Mouse (Mus musculus): ENCODE data around the gene Krtap6-2. TPM values are rescaled to one million over a fixed set of nuclear protein-coding genes. Genes with fewer than 3 reads are reported as not detected.

Krtap6-2 gene
- total and polyA plus RNA-seq, 3 experiments = not detected

DNA sequence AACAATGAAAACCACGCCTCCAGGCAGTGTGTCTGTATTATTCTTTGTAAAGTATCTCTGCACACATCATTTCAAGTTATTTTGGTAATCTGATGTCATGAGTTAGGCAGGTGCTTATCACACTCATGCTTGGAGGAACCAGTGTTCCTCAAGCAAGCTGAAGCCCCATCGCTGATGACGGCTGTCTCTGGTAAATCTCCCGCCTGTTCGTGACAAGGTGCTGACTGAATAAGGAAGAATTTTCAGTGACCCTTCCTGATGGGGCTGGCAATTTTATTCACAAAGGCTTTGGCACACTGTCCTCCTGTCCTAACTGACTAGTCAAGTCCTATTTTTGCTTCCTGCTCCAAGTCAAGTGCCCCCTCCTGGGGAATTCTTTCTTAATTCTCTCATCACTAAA lies 5.4 kb upstream of the Krtap6-2 start:
- Histone ChIP-seq H3K27me3 (replicated peaks) (no peaks in the 10 kb centered on the region), H3K4me2 (ENCODE audit: insufficient read depth, low read depth, poor library complexity, severe bottlenecking) (no peak overlapping the region), H3K9ac (ENCODE audit: insufficient read depth, low read depth) (no peak overlapping the region), H3K4me3 (replicated peaks in 1 of 3; ENCODE audit: low read depth in 2 of 3, low read length in 2 of 3, poor library complexity in 1 of 3) (no peak overlapping the region), H3K9me3 (replicated peaks; ENCODE audit: low read length) (peaks cover 63% of the 10 kb centered on the region), H3K79me2 (replicated peaks; ENCODE audit: control insufficient read depth, extremely low read depth, insufficient read depth, poor library complexity, severe bottlenecking) (no peaks in the 10 kb centered on the region), H3K27ac (ENCODE audit: insufficient read depth, low read depth) (no peak overlapping the region), H3K36me3 (replicated peaks in 1 of 2; ENCODE audit: control insufficient read depth in 1 of 2, insufficient read depth in 1 of 2, low read length in 1 of 2) (no peaks in the 10 kb centered on the region), H3K4me1 (ENCODE audit: control insufficient read depth in 1 of 2, insufficient read depth in 2 of 2) (no peaks in the 10 kb centered on the region)
- no peak for DNase-seq (ENCODE audit: extremely low read depth)
- dilution Hi-C loops (cut with MboI; ENCODE audit: extremely low pct_ligation_motif_present, extremely low pct_unique_long_range_greater_than_20kb, low sequenced_read_pairs) = no loop called here
- TF ChIP-seq MAZ (IDR thresholded peaks at IDR 0.05; ENCODE audit: low read depth, low read length) (no peak), NELFE (IDR thresholded peaks at IDR 0.05; ENCODE audit: low read depth, low read length) (no peak), EP300 (IDR thresholded peaks at IDR 0.05; ENCODE audit: low read length) (no peak), MAFK (IDR thresholded peaks at IDR 0.05; ENCODE audit: insufficient replicate concordance, low read length) (no peak), SIN3A (IDR thresholded peaks at IDR 0.05; ENCODE audit: low read length) (no peak), ZKSCAN1 (IDR thresholded peaks at IDR 0.05; ENCODE audit: borderline replicate concordance, low read depth, low read length) (no peak), USF1 (IDR thresholded peaks at IDR 0.05; ENCODE audit: low read depth, low read length) (no peak), SMC3 (IDR thresholded peaks at IDR 0.05; ENCODE audit: low read depth, low read length) (no peak), JUND (conservative IDR thresholded peaks at IDR 0.05; ENCODE audit: low read depth, low read length) (no peak), TCF12 (IDR thresholded peaks at IDR 0.05; ENCODE audit: low read depth, low read length) (no peak), HCFC1 (IDR thresholded peaks at IDR 0.05; ENCODE audit: low read depth, low read length) (no peak), USF2 (conservative IDR thresholded peaks at IDR 0.05; ENCODE audit: low read depth, low read length) (no peak), POLR2AphosphoS2 (IDR thresholded peaks at IDR 0.05; ENCODE audit: low read depth, low read length) (no peak), TBP (conservative IDR thresholded peaks at IDR 0.05; ENCODE audit: low read depth, low read length) (no peak), ZNF384 (IDR thresholded peaks at IDR 0.05; ENCODE audit: low read depth, low read length) (no peak), MEF2A (IDR thresholded peaks at IDR 0.05; ENCODE audit: borderline replicate concordance, low read depth, low read length) (no peak), RCOR1 (conservative IDR thresholded peaks at IDR 0.05; ENCODE audit: low read depth, low read length) (no peak)
- in situ Hi-C loops (cut with MboI; ENCODE audit: low pct_ligation_motif_present, low pct_unique_long_range_greater_than_20kb, low sequenced_read_pairs) = no loop called here

DNA sequence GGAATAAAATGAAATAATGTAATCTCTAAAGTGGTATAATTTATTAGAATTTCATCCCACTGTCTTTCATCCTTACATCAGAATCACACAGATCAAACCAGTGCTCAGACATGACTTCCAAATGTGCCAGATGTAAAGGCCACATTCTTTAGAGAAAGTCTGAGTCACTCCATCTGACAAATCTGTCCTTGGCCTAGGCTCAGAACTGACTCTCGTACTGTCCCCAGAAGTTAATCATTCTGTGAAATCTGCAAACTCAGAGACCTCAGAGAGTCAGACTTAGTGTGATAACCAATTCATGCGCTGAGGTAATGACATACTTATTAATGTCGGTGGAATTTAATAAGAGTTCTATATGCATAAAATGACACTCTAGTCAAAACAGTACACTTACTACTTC lies 3.6 kb downstream of the Krtap6-2 start:
- H3K36me3 ChIP-seq (replicated peaks in 1 of 2; ENCODE audit: control insufficient read depth in 1 of 2, insufficient read depth in 1 of 2, low read length in 1 of 2) = no peaks in the 10 kb centered on the region
- DNase-seq (ENCODE audit: extremely low read depth) = no peak
- dilution Hi-C loops (cut with MboI; ENCODE audit: extremely low pct_ligation_motif_present, extremely low pct_unique_long_range_greater_than_20kb, low sequenced_read_pairs) (no loop called here), in situ Hi-C loops (cut with MboI; ENCODE audit: low pct_ligation_motif_present, low pct_unique_long_range_greater_than_20kb, low sequenced_read_pairs) (no loop called here)
- no peak overlapping the region for H3K4me3 ChIP-seq (replicated peaks in 1 of 3; ENCODE audit: low read depth in 2 of 3, low read length in 2 of 3, poor library complexity in 1 of 3)
- no peaks in the 10 kb centered on the region for H3K79me2 ChIP-seq (replicated peaks; ENCODE audit: control insufficient read depth, extremely low read depth, insufficient read depth, poor library complexity, severe bottlenecking)
- H3K27ac ChIP-seq (ENCODE audit: insufficient read depth, low read depth) = no peak overlapping the region
- H3K9ac ChIP-seq (ENCODE audit: insufficient read depth, low read depth) = no peak overlapping the region
- H3K9me3 ChIP-seq (replicated peaks; ENCODE audit: low read length) = peaks cover 49% of the 10 kb centered on the region
- H3K27me3 ChIP-seq (replicated peaks) = no peaks in the 10 kb centered on the region
- TF ChIP-seq EP300 (IDR thresholded peaks at IDR 0.05; ENCODE audit: low read length) = no peak
- TF ChIP-seq PAX5 (IDR thresholded peaks at IDR 0.05; ENCODE audit: low read length) = no peak
- TF ChIP-seq MAX (IDR thresholded peaks at IDR 0.05; ENCODE audit: low read length) = no peak
- no peak for TF ChIP-seq HCFC1 (IDR thresholded peaks at IDR 0.05; ENCODE audit: low read depth, low read length)
- TF ChIP-seq E2F4 (IDR thresholded peaks at IDR 0.05; ENCODE audit: insufficient replicate concordance, low read depth, low read length) = no peak
- TF ChIP-seq ZMIZ1 (IDR thresholded peaks at IDR 0.05; ENCODE audit: low read depth, low read length) = no peak
- no peak for TF ChIP-seq ZNF384 (IDR thresholded peaks at IDR 0.05; ENCODE audit: low read depth, low read length)
- no peak for TF ChIP-seq POLR2AphosphoS2 (IDR thresholded peaks at IDR 0.05; ENCODE audit: low read depth, low read length)
- TF ChIP-seq CTCF (conservative IDR thresholded peaks at IDR 0.05 in 1 of 2, IDR thresholded peaks at IDR 0.05 in 1 of 2; ENCODE audit: low read depth in 2 of 2, low read length in 2 of 2) = no peak
- TF ChIP-seq KAT2A (IDR thresholded peaks at IDR 0.05; ENCODE audit: insufficient replicate concordance, low read length) = no peak
- TF ChIP-seq NRF1 (IDR thresholded peaks at IDR 0.05; ENCODE audit: low read depth, low read length) = no peak
- TF ChIP-seq ELF1 (IDR thresholded peaks at IDR 0.05; ENCODE audit: low read depth, low read length) = no peak
- no peak for TF ChIP-seq USF1 (IDR thresholded peaks at IDR 0.05; ENCODE audit: low read depth, low read length)
- TF ChIP-seq GABPA (IDR thresholded peaks at IDR 0.05; ENCODE audit: insufficient replicate concordance, low read depth, low read length) = no peak
- TF ChIP-seq RAD21 (IDR thresholded peaks at IDR 0.05; ENCODE audit: low read depth, low read length) = no peak
- TF ChIP-seq MEF2A (IDR thresholded peaks at IDR 0.05; ENCODE audit: borderline replicate concordance, low read depth, low read length) = no peak
- H3K4me1 ChIP-seq (ENCODE audit: control insufficient read depth in 1 of 2, insufficient read depth in 2 of 2) = no peaks in the 10 kb centered on the region
- no peak overlapping the region for H3K4me2 ChIP-seq (ENCODE audit: insufficient read depth, low read depth, poor library complexity, severe bottlenecking)

All from CH12.LX (cell line).